Comparison of ENCODE assay signal across 19 mouse cellular contexts in genomic region chr12:108856186-108856585, GRCm38 (mm10). TPM values are rescaled to one million over a fixed set of nuclear protein-coding genes. Genes with fewer than 3 reads are reported as not detected.
A peak's percentile ranks its signal among the peaks of the same experiment; 100 is the strongest.
DNase-seq lines count a peak whose midpoint lies in the region; ATAC-seq and TF ChIP-seq lines count a peak whose summit lies in the region.
"Had no signal": no experiment of that assay in that cellular context is flagged by ENCODE, and none has a peak within 500 bp of the region (broad histone marks: within the 10 kb centered on the region; RNA-seq: fewer than 3 reads in every experiment).

No protein-coding gene starts in this region.

- H3K4me1 ChIP-seq in hindbrain, embryonic 10.5 days (replicated peaks), result peaks cover 26% of the 10 kb centered on the region
- no peaks in the 10 kb centered on the region for H3K4me1 ChIP-seq in hindbrain, embryonic 16.5 days (ENCODE audit: control insufficient read depth, insufficient read depth, low read depth, low read length)
- H3K4me1 ChIP-seq in liver, embryonic 15.5 days (replicated peaks), result peaks cover 12% of the 10 kb centered on the region
- H3K4me1 ChIP-seq in liver, embryonic 11.5 days (replicated peaks; ENCODE audit: control insufficient read depth, insufficient read depth, low read length), result peaks cover 5% of the 10 kb centered on the region
- H3K4me1 ChIP-seq: forebrain, embryonic 15.5 days; heart, embryonic 15.5 days had no signal

- no peak for TF ChIP-seq POLR2A in myocyte (IDR thresholded peaks at IDR 0.05; ENCODE audit: insufficient read length, low read depth)

- H3K27ac ChIP-seq in hindbrain, embryonic 10.5 days, result peak overlapping the region; percentile 64; the same call in 1 of the 2 replicates
- H3K27ac ChIP-seq in hindbrain, embryonic 16.5 days (ENCODE audit: low read depth, low read length), result no peak overlapping the region
- H3K27ac ChIP-seq in liver, embryonic 15.5 days (replicated peaks), result no peak overlapping the region
- no peak overlapping the region for H3K27ac ChIP-seq in liver, embryonic 11.5 days (ENCODE audit: low read depth, low read length)
- H3K27ac ChIP-seq: forebrain, embryonic 15.5 days; heart, adult 2 months; heart, embryonic 15.5 days; hindbrain, embryonic 14.5 days had no signal

- H3K4me3 ChIP-seq in hindbrain, embryonic 10.5 days, result no peak overlapping the region
- H3K4me3 ChIP-seq in hindbrain, embryonic 16.5 days (ENCODE audit: low read length), result no peak overlapping the region
- peak overlapping the region; percentile 24; the same call in 1 of the 2 replicates for H3K4me3 ChIP-seq in liver, embryonic 15.5 days (replicated peaks)
- H3K4me3 ChIP-seq in liver, embryonic 11.5 days (ENCODE audit: low read depth, low read length), result no peak overlapping the region
- H3K4me3 ChIP-seq in C2C12 (ENCODE audit: insufficient read depth, poor library complexity, severe bottlenecking), result no peak overlapping the region
- H3K4me3 ChIP-seq in myocyte, result no peak overlapping the region
- H3K4me3 ChIP-seq: forebrain, embryonic 15.5 days; heart, adult 2 months; heart, embryonic 15.5 days had no signal

- no peaks in the 10 kb centered on the region for H3K27me3 ChIP-seq in hindbrain, embryonic 10.5 days (ENCODE audit: insufficient read depth, poor library complexity, severe bottlenecking)
- no peaks in the 10 kb centered on the region for H3K27me3 ChIP-seq in hindbrain, embryonic 16.5 days (replicated peaks; ENCODE audit: control insufficient read depth, insufficient read depth, low read length)
- H3K27me3 ChIP-seq in liver, embryonic 15.5 days, result no peaks in the 10 kb centered on the region
- H3K27me3 ChIP-seq in liver, embryonic 11.5 days (replicated peaks; ENCODE audit: control insufficient read depth, insufficient read depth, low read length), result no peaks in the 10 kb centered on the region
- H3K27me3 ChIP-seq in C2C12 (ENCODE audit: control insufficient read depth, insufficient read depth, insufficient read length) (no peaks in the 10 kb centered on the region), myocyte (ENCODE audit: control insufficient read depth, insufficient read depth, insufficient read length) (no peaks in the 10 kb centered on the region)
- H3K27me3 ChIP-seq: forebrain, embryonic 15.5 days; heart, embryonic 15.5 days had no signal

- H3K4me2 ChIP-seq in hindbrain, embryonic 16.5 days (ENCODE audit: low read length), result no peak overlapping the region
- peak overlapping the region; percentile 39 for H3K4me2 ChIP-seq in liver, embryonic 15.5 days
- H3K4me2 ChIP-seq in liver, embryonic 11.5 days, result no peak overlapping the region
- H3K4me2 ChIP-seq in myocyte (ENCODE audit: low read depth), result no peak overlapping the region
- H3K4me2 ChIP-seq: forebrain, embryonic 15.5 days; heart, embryonic 11.5 days; heart, embryonic 15.5 days; hindbrain, embryonic 14.5 days had no signal

- H3K9ac ChIP-seq in hindbrain, embryonic 16.5 days (ENCODE audit: low read depth, low read length), result no peak overlapping the region
- H3K9ac ChIP-seq in liver, embryonic 15.5 days, result peak overlapping the region; percentile 29; the same call in 1 of the 2 replicates
- H3K9ac ChIP-seq in liver, embryonic 11.5 days (ENCODE audit: low read depth, low read length), result no peak overlapping the region
- H3K9ac ChIP-seq: forebrain, embryonic 15.5 days; heart, embryonic 15.5 days; hindbrain, embryonic 14.5 days had no signal

- no peaks in the 10 kb centered on the region for H3K79me3 ChIP-seq in C2C12 (ENCODE audit: low read depth)

- H3K9me3 ChIP-seq in hindbrain, embryonic 10.5 days, result no peaks in the 10 kb centered on the region
- no peaks in the 10 kb centered on the region for H3K9me3 ChIP-seq in hindbrain, embryonic 16.5 days (ENCODE audit: control insufficient read depth, low read length)
- no peaks in the 10 kb centered on the region for H3K9me3 ChIP-seq in liver, embryonic 15.5 days (replicated peaks)
- H3K9me3 ChIP-seq in liver, embryonic 11.5 days (ENCODE audit: control insufficient read depth, low read length), result no peaks in the 10 kb centered on the region
- H3K9me3 ChIP-seq: forebrain, embryonic 15.5 days; heart, embryonic 15.5 days had no signal

- WGBS in hindbrain, embryonic 10.5 days, result 82% methylated on average over 8 of the region's 8 CpGs
- WGBS in hindbrain, embryonic 16.5 days, result 86% methylated on average over 8 of the region's 8 CpGs
- WGBS in liver, embryonic 15.5 days (ENCODE audit: insufficient replicate concordance), result 67% methylated on average over 8 of the region's 8 CpGs
- WGBS in liver, embryonic 11.5 days, result 79% methylated on average over 8 of the region's 8 CpGs

- peaks cover 40% of the 10 kb centered on the region for H3K36me3 ChIP-seq in hindbrain, embryonic 10.5 days
- H3K36me3 ChIP-seq in hindbrain, embryonic 16.5 days (ENCODE audit: control insufficient read depth, insufficient read depth, low read length), result 0 out of 2 replicates have a peak, but pooled peaks cover 4% of the 10 kb centered on the region
- H3K36me3 ChIP-seq in liver, embryonic 15.5 days (replicated peaks), result peaks cover 8% of the 10 kb centered on the region; the same call in 1 of the 2 replicates
- peaks cover 5% of the 10 kb centered on the region for H3K36me3 ChIP-seq in liver, embryonic 11.5 days (ENCODE audit: control insufficient read depth, insufficient read depth, low read length)
- H3K36me3 ChIP-seq in C2C12 (ENCODE audit: control insufficient read depth, insufficient read depth), result peaks cover 4% of the 10 kb centered on the region
- no peaks in the 10 kb centered on the region for H3K36me3 ChIP-seq in myocyte (ENCODE audit: control insufficient read depth, insufficient read depth)

- ATAC-seq in hindbrain, embryonic 16.5 days, result no peak
- no peak for ATAC-seq in liver, embryonic 15.5 days (ENCODE audit: insufficient read depth)
- no peak for ATAC-seq in liver, embryonic 11.5 days (replicated peaks; ENCODE audit: low FRiP score)
- ATAC-seq: forebrain, embryonic 15.5 days had no signal

- H3K79me2 ChIP-seq in C2C12 (ENCODE audit: control insufficient read depth, insufficient read depth) (no peaks in the 10 kb centered on the region), myocyte (ENCODE audit: control insufficient read depth, insufficient read depth) (no peaks in the 10 kb centered on the region)

- no peak for DNase-seq in hindbrain, embryonic 10.5 days (ENCODE audit: low spot score)
- no peak for DNase-seq in liver, embryonic 11.5 days (ENCODE audit: low spot score)
- DNase-seq in urinary bladder, postnatal 10 days (ENCODE audit: low spot score), result no peak
- DNase-seq: adrenal gland, adult 2 months; adrenal gland, postnatal 25 days; cerebellum, adult 18-20 months; cerebellum, adult 9-11 months; cerebellum, postnatal 36 days; gastrocnemius, postnatal 14 days; heart, adult 2 months; heart, postnatal 14 days had no signal

- TF ChIP-seq CTCF in C2C12 (IDR thresholded peaks at IDR 0.05; ENCODE audit: control insufficient read depth, insufficient read depth, insufficient read length), result no peak

- H3ac ChIP-seq in C2C12 (ENCODE audit: control insufficient read depth, insufficient read length, low read depth) (no peak overlapping the region), myocyte (ENCODE audit: control insufficient read depth, insufficient read length) (no peak overlapping the region)

TF ChIP-seq in C2C12, 6 proteins besides CTCF, POLR2A, EP300 and RAD21:
- TF ChIP-seq MYOD1 (IDR thresholded peaks at IDR 0.05; ENCODE audit: control insufficient read depth, insufficient read length, low read depth), result peak; percentile 46
- no peak for TF ChIP-seq FOSL1 (IDR thresholded peaks at IDR 0.05; ENCODE audit: insufficient read depth, low read length, poor library complexity, severe bottlenecking)

TF ChIP-seq in myocyte, 11 proteins besides CTCF, POLR2A, EP300 and RAD21 (continues in another document):
- TF ChIP-seq TCF12 (IDR thresholded peaks at IDR 0.05; ENCODE audit: insufficient read depth, poor library complexity, severe bottlenecking), result peak; percentile 38
- peak; percentile 47 to 91 (median 73) for TF ChIP-seq MYOG (IDR thresholded peaks at IDR 0.05; ENCODE audit: control insufficient read depth in 1 of 3, insufficient read depth in 1 of 3, insufficient read length in 2 of 3, low read depth in 2 of 3)
- TF ChIP-seq TCF3 (IDR thresholded peaks at IDR 0.05; ENCODE audit: insufficient read length, low read depth), result peak; percentile 61
- peak in 2 of 3 experiments; percentile 62 to 83 for TF ChIP-seq MYOD1 (IDR thresholded peaks at IDR 0.05; ENCODE audit: control insufficient read depth in 1 of 3, insufficient read length in 2 of 3, low read depth in 2 of 3)

RNA-seq across cellular contexts. Expression of gene Slc25a47, which starts 20.3 kb away (rescaled TPM):
- polyA plus RNA-seq in hindbrain, embryonic 10.5 days (2016; fragmentation: Nextera tagmentation; extraction: Ambion mirVana), result 10.3 and 14.2 TPM in 2 replicates
- polyA plus RNA-seq in hindbrain, embryonic 16.5 days (2015; fragmentation: Nextera tagmentation; extraction: Ambion mirVana), result 6.4 and 7.3 TPM in 2 replicates
- 13.2 and 23.3 TPM in 2 replicates for polyA plus RNA-seq in liver, embryonic 15.5 days (2015; fragmentation: Nextera tagmentation; extraction: Ambion mirVana)
- polyA plus RNA-seq in liver, embryonic 11.5 days (2014; fragmentation: Nextera tagmentation; extraction: Ambion mirVana), result 4.5 and 5.2 TPM in 2 replicates
- polyA plus RNA-seq in C2C12 (2012; fragmentation: generic; extraction: Trizol) (2.4 TPM), myocyte (2012; fragmentation: generic; extraction: Trizol) (3.6 TPM)

RNA-seq across cellular contexts. Expression of gene Slc25a29, which starts 20.5 kb away (rescaled TPM):
- polyA plus RNA-seq in hindbrain, embryonic 10.5 days (2016; fragmentation: Nextera tagmentation; extraction: Ambion mirVana), result 12.9 and 14.8 TPM in 2 replicates
- 18.2 and 19.6 TPM in 2 replicates for polyA plus RNA-seq in hindbrain, embryonic 16.5 days (2015; fragmentation: Nextera tagmentation; extraction: Ambion mirVana)
- polyA plus RNA-seq in liver, embryonic 15.5 days (2015; fragmentation: Nextera tagmentation; extraction: Ambion mirVana), result 1.3 and 1.4 TPM in 2 replicates
- polyA plus RNA-seq in liver, embryonic 11.5 days (2014; fragmentation: Nextera tagmentation; extraction: Ambion mirVana), result 2.9 and 3.9 TPM in 2 replicates
- polyA plus RNA-seq in C2C12 (2012; fragmentation: generic; extraction: Trizol), result 5.5 TPM
- 20.9 TPM for polyA plus RNA-seq in myocyte (2012; fragmentation: generic; extraction: Trizol)

RNA-seq across cellular contexts. Expression of gene Wdr25, which starts 37.2 kb away (rescaled TPM):
- 9.0 and 10.4 TPM in 2 replicates for polyA plus RNA-seq in hindbrain, embryonic 10.5 days (2016; fragmentation: Nextera tagmentation; extraction: Ambion mirVana)
- 5.0 and 6.0 TPM in 2 replicates for polyA plus RNA-seq in hindbrain, embryonic 16.5 days (2015; fragmentation: Nextera tagmentation; extraction: Ambion mirVana)
- polyA plus RNA-seq in liver, embryonic 15.5 days (2015; fragmentation: Nextera tagmentation; extraction: Ambion mirVana), result 2.2 and 2.4 TPM in 2 replicates
- polyA plus RNA-seq in liver, embryonic 11.5 days (2014; fragmentation: Nextera tagmentation; extraction: Ambion mirVana), result 4.1 and 5.3 TPM in 2 replicates
- 9.4 TPM for polyA plus RNA-seq in C2C12 (2012; fragmentation: generic; extraction: Trizol)
- polyA plus RNA-seq in myocyte (2012; fragmentation: generic; extraction: Trizol), result 14.0 TPM

RNA-seq across cellular contexts. Expression of gene Wars, which starts 37.8 kb away (rescaled TPM):
- polyA plus RNA-seq in hindbrain, embryonic 10.5 days (2016; fragmentation: Nextera tagmentation; extraction: Ambion mirVana), result 142 and 143 TPM in 2 replicates
- polyA plus RNA-seq in hindbrain, embryonic 16.5 days (2015; fragmentation: Nextera tagmentation; extraction: Ambion mirVana), result 108 and 115 TPM in 2 replicates
- polyA plus RNA-seq in liver, embryonic 15.5 days (2015; fragmentation: Nextera tagmentation; extraction: Ambion mirVana), result 25.6 and 25.9 TPM in 2 replicates
- polyA plus RNA-seq in liver, embryonic 11.5 days (2014; fragmentation: Nextera tagmentation; extraction: Ambion mirVana), result 90.8 and 102 TPM in 2 replicates
- 65.8 TPM for polyA plus RNA-seq in C2C12 (2012; fragmentation: generic; extraction: Trizol)
- polyA plus RNA-seq in myocyte (2012; fragmentation: generic; extraction: Trizol), result 180 TPM
